Mouse (Mus musculus): ENCODE results near the gene Cep290.

DNA sequence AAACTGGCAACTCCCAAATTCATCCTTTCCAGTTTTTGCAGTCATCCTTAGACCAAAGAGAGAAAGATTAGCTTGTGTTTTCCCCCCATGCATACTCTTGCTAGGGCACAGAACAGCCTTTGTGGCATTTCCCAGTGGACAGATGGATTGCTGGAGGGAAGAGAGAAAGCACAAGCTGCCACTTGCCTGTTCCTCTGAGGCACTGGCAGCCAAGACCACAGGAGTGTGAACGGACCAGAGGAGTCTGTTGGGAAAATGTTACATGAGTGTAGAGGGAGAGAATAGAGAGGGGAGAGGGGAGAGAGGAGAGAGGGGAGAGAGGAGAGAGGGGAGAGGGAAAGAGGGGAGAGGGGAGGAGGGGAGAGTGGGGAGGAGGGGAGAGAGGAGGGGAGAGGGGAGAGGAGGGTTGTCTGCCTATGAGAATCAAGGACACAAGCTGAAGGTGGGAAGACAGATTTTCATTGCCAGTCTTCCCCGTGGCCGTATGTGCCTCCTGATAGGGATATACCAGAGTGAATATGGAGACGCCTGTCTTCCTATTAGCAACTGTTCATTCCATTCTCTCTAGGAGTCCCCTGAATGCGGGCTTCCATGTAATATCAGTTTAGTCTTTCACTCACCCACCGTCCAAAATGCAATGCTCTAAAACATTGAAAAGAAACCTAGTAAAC is 130.0 kb downstream of the Cep290 start:
- TF ChIP-seq EP300 (optimal IDR thresholded peaks at IDR 0.05): no peak
- no peak for TF ChIP-seq CTCF (IDR thresholded peaks at IDR 0.05; ENCODE audit: low read depth)
